Mouse (Mus musculus) ES-E14 (cell line): ENCODE measurements around the gene Itgb7.

Source experiments
- CHD2 ChIP-seq: IDR thresholded peaks from 2 replicates; pipeline ENCODE4 v1.6.1; 2014; ENCODE audit warnings: mild to moderate bottlenecking, low read depth, low read length, inconsistent platforms
- HCFC1 ChIP-seq: IDR thresholded peaks from 2 replicates; pipeline ENCODE4 v1.6.1; 2012; ENCODE audit warnings: low read length, inconsistent platforms, borderline replicate concordance; ENCODE audit not compliant: insufficient read depth
- MAFK ChIP-seq: IDR thresholded peaks from 2 replicates; pipeline ENCODE4 v1.6.1; 2014; ENCODE audit warnings: mild to moderate bottlenecking, low read depth, low read length, inconsistent platforms; ENCODE audit not compliant: insufficient read depth
- ZC3H11A ChIP-seq: IDR thresholded peaks from 2 replicates; pipeline ENCODE4 v1.6.1; 2012; ENCODE audit warnings: low read depth, mild to moderate bottlenecking, inconsistent platforms, low read length, borderline replicate concordance
- ZNF384 ChIP-seq: IDR thresholded peaks from 2 replicates; pipeline ENCODE4 v1.6.1; 2012; ENCODE audit warnings: low read depth, low read length, inconsistent platforms

DNA sequence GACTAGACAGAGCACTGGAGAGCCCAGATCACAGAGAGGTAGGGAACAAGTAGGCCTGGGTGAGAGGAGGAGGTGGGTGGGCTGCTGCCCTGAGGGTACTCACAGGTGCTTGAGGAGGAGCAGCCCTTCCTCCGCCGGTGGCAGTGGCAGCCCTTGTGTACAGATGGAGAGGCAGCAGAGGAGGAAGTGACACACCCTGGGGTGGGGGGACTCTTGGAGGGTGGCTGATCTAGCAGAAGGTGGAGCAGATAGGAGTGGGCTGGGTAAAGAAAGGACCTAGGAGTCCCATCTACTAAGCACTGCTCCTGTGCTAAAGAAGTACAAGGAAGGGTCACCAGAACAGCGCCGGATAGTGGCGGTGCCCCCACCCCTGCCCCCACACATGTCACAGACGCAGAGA is at the start of gene Itgb7:
- TF ChIP-seq CHD2: no peak
- TF ChIP-seq MAFK: no peak
- no peak for TF ChIP-seq HCFC1
- TF ChIP-seq ZNF384: no peak
- no peak for TF ChIP-seq ZC3H11A
